Mouse (Mus musculus): ENCODE data around the gene Gimap9. TPM values are rescaled to one million over a fixed set of nuclear protein-coding genes. Genes with fewer than 3 reads are reported as not detected.
"Not testable (repeated sequence)": the region's sequence is repeated elsewhere in the genome, so short reads cannot be mapped to it uniquely, and the experiment has no call there.

The Gimap9 gene
- polyA plus RNA-seq, 1 experiment from 2014 or later = 9.8 TPM

- ATAC-seq (ENCODE audit: insufficient read depth, low FRiP score) = no peak
- H3K4me3 ChIP-seq (replicated peaks; ENCODE audit: low read length) = no peak overlapping the region
- H3K36me3 ChIP-seq (ENCODE audit: control insufficient read depth, insufficient read depth, low read length) = no peaks in the 10 kb centered on the region
- no peak overlapping the region for H3K4me2 ChIP-seq (ENCODE audit: low read depth, low read length)
- H3K4me1 ChIP-seq (ENCODE audit: control insufficient read depth, insufficient read depth, low read length) = no peaks in the 10 kb centered on the region
- H3K9me3 ChIP-seq (replicated peaks; ENCODE audit: control insufficient read depth, low read length) = no peaks in the 10 kb centered on the region
- H3K27me3 ChIP-seq (ENCODE audit: control insufficient read depth, insufficient read depth, low read length) = no peaks in the 10 kb centered on the region
- WGBS = 69% methylated on average over 4 of the region's 4 CpGs
- 0 out of 2 replicates have a peak overlapping the region, but pooled peaks have one; percentile 10 for H3K27ac ChIP-seq (ENCODE audit: low read length)
- no peak overlapping the region for H3K9ac ChIP-seq (ENCODE audit: low read length)
Measured at GRCm38 (mm10) chr6:48682271-48682670, 6.3 kb downstream of the Gimap9 start.

DNA sequence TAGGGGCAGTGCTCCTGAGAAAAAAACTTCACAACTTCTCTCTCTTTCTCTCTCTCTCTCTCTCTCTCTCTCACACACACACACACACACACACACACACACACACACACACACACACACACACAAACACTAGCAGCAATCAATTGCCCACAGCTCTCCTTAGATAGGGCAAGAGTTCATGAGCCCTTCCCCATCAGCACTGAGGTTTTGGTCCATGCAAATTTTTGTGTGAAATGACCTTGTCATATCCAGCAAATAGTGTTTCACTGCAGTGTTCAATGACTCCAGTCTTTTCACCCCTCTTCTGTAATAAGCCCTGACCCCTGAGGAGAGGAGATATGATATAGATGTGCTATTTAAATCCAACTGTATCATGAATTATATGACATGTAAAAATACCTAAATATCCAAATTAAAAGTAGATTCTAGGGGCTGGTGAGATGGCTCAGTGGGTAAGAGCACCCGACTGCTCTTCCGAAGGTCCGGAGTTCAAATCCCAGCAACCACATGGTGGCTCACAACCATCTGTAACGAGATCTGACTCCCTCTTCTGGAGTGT lies 7.4 kb downstream of the Gimap9 start:
- ATAC-seq (ENCODE audit: insufficient read depth, low FRiP score); H3K36me3 ChIP-seq (ENCODE audit: control insufficient read depth, insufficient read depth, low read length); H3K9ac ChIP-seq (ENCODE audit: low read length); H3K4me2 ChIP-seq (ENCODE audit: low read depth, low read length); H3K27ac ChIP-seq (ENCODE audit: low read length); H3K27me3 ChIP-seq (ENCODE audit: control insufficient read depth, insufficient read depth, low read length); H3K9me3 ChIP-seq (replicated peaks; ENCODE audit: control insufficient read depth, low read length); H3K4me3 ChIP-seq (replicated peaks; ENCODE audit: low read length); H3K4me1 ChIP-seq (ENCODE audit: control insufficient read depth, insufficient read depth, low read length): not testable (repeated sequence)
- 91% methylated on average over 3 of the region's 4 CpGs for WGBS

DNA sequence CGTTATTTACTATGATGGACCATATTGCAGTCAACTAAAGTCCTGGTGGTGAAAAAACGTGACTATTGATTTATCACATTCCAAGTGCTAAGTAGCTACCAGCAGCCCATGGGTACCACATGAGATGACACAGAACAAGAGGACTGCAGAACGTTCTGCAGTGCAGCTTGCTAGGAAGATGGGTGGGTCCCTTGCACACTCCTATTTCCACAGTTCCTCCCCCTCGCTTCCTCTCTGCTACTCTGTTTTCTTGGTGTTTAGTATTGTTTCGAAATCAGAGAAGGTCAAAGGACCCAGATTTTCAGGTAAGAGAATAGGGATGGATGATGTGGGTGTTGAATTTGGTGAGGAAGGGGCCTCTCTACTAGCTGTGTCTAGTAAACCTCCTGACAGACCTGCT lies 8.4 kb downstream of the Gimap9 start, which contains the start of gene Gimap4:
Gene Gimap4, plus strand, starts transcription at position 231 of the 400 bp plus-strand sequence.
- no peak within 1 kb of the TSS for H3K9ac ChIP-seq (ENCODE audit: low read length)
- H3K4me1 ChIP-seq (ENCODE audit: control insufficient read depth, insufficient read depth, low read length) = no peaks in the 10 kb centered on the region
- H3K4me2 ChIP-seq (ENCODE audit: low read depth, low read length) = no peak within 1 kb of the TSS
- H3K36me3 ChIP-seq (ENCODE audit: control insufficient read depth, insufficient read depth, low read length) = no peaks in the 10 kb centered on the region
- H3K27me3 ChIP-seq (ENCODE audit: control insufficient read depth, insufficient read depth, low read length) = no peaks in the 10 kb centered on the region
- no peaks in the 10 kb centered on the region for H3K9me3 ChIP-seq (replicated peaks; ENCODE audit: control insufficient read depth, low read length)
- H3K27ac ChIP-seq (ENCODE audit: low read length) = no peak within 1 kb of the TSS
- no peak for ATAC-seq (ENCODE audit: insufficient read depth, low FRiP score)
- no peak within 1 kb of the TSS for H3K4me3 ChIP-seq (replicated peaks; ENCODE audit: low read length)
- 64% methylated on average over 5 of the region's 5 CpGs for WGBS

GRCm38 (mm10) chr6:48684806-48685205 lies 8.9 kb downstream of the Gimap9 start:
- 50% methylated on average over 4 of the region's 4 CpGs for WGBS
- Histone ChIP-seq H3K36me3 (ENCODE audit: control insufficient read depth, insufficient read depth, low read length) (no peaks in the 10 kb centered on the region), H3K4me3 (replicated peaks; ENCODE audit: low read length) (no peak overlapping the region), H3K4me2 (ENCODE audit: low read depth, low read length) (no peak overlapping the region), H3K27me3 (ENCODE audit: control insufficient read depth, insufficient read depth, low read length) (no peaks in the 10 kb centered on the region), H3K4me1 (ENCODE audit: control insufficient read depth, insufficient read depth, low read length) (no peaks in the 10 kb centered on the region), H3K9me3 (replicated peaks; ENCODE audit: control insufficient read depth, low read length) (no peaks in the 10 kb centered on the region), H3K9ac (ENCODE audit: low read length) (no peak overlapping the region), H3K27ac (ENCODE audit: low read length) (no peak overlapping the region)
- no peak for ATAC-seq (ENCODE audit: insufficient read depth, low FRiP score)

DNA sequence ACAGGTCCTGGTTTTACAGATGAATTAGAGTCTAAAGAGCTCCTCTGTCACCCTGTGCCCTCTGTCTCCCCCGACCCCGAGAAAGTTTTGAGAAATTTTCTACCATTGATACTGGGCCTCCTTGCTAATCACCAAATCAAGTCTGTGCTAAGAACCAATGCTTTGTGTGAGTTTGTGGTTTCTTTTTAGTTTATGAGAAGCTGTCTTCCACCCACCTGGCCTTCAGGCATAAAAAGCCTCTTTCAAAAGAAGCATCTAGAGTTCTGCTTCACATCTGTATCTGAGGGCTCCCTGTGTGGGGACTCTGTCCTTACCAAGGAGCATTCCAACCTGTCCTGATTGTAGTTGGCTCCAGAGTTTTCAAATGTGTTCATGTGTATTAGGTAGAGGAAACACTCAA lies 9.3 kb downstream of the Gimap9 start:
- Histone ChIP-seq H3K4me3 (replicated peaks; ENCODE audit: low read length) (no peak overlapping the region), H3K4me2 (ENCODE audit: low read depth, low read length) (no peak overlapping the region), H3K27ac (ENCODE audit: low read length) (no peak overlapping the region), H3K36me3 (ENCODE audit: control insufficient read depth, insufficient read depth, low read length) (no peaks in the 10 kb centered on the region), H3K27me3 (ENCODE audit: control insufficient read depth, insufficient read depth, low read length) (no peaks in the 10 kb centered on the region), H3K4me1 (ENCODE audit: control insufficient read depth, insufficient read depth, low read length) (no peaks in the 10 kb centered on the region), H3K9me3 (replicated peaks; ENCODE audit: control insufficient read depth, low read length) (no peaks in the 10 kb centered on the region), H3K9ac (ENCODE audit: low read length) (no peak overlapping the region)
- WGBS = 84% methylated on average over 2 of the region's 2 CpGs
- ATAC-seq (ENCODE audit: insufficient read depth, low FRiP score) = no peak

GRCm38 (mm10) chr6:48685694-48686665 lies 10.1 kb downstream of the Gimap9 start:
- Histone ChIP-seq H3K4me2 (ENCODE audit: low read depth, low read length) (peak overlapping the region; percentile 19; the same call in 1 of the 2 replicates), H3K4me1 (ENCODE audit: control insufficient read depth, insufficient read depth, low read length) (no peaks in the 10 kb centered on the region), H3K27me3 (ENCODE audit: control insufficient read depth, insufficient read depth, low read length) (no peaks in the 10 kb centered on the region), H3K27ac (ENCODE audit: low read length) (no peak overlapping the region), H3K9me3 (replicated peaks; ENCODE audit: control insufficient read depth, low read length) (no peaks in the 10 kb centered on the region), H3K4me3 (replicated peaks; ENCODE audit: low read length) (no peak overlapping the region), H3K36me3 (ENCODE audit: control insufficient read depth, insufficient read depth, low read length) (no peaks in the 10 kb centered on the region), H3K9ac (ENCODE audit: low read length) (no peak overlapping the region)
- 79% methylated on average over 7 of the region's 7 CpGs for WGBS
- ATAC-seq (ENCODE audit: insufficient read depth, low FRiP score) = no peak

DNA sequence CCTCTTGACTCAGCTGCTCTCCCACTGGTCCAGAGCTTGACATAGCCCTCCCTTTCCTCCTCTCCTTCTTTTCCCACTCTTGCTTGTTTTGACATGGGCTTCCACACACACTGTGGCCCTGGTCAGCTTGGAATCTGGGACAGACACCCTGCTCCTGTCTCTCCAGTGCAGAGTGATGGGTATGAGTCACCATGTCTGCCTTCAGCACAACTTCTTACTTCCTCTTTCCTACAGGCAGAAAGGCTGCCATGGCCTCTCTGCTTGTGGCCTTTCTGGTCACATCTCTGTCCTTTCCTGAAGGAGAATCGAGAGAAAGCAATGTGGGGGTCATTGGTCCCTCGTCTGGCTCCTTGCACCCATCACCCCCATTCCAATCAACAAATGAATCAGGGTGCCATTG lies 11.1 kb downstream of the Gimap9 start:
- 66% methylated on average over 2 of the region's 2 CpGs for WGBS
- no peak overlapping the region for H3K27ac ChIP-seq (ENCODE audit: low read length)

DNA sequence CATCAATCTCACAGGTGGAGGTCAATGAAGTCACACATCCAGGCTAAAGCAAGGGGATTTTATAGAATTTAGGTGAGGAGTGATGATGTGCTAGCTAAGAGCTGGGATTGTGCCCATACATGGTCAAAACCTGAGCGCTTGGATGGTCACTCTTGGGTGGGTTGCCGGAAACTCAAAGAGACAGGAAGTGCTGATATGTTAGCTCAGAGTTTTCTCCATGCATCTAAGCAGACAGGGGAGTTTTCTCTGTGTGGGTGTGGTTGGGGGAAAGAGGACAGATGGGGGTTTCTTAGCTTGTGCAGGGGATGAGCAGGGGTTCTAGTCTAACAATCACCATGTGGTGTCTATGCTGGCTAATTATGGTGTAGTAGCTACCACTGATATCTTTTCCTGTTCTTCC lies 13.4 kb downstream of the Gimap9 start:
- no peaks in the 10 kb centered on the region for H3K27me3 ChIP-seq (ENCODE audit: control insufficient read depth, insufficient read depth, low read length)
- no peak overlapping the region for H3K9ac ChIP-seq (ENCODE audit: low read length)
- H3K4me2 ChIP-seq (ENCODE audit: low read depth, low read length) = no peak overlapping the region
- no peak for ATAC-seq (ENCODE audit: insufficient read depth, low FRiP score)
- H3K36me3 ChIP-seq (ENCODE audit: control insufficient read depth, insufficient read depth, low read length) = no peaks in the 10 kb centered on the region
- no peak overlapping the region for H3K4me3 ChIP-seq (replicated peaks; ENCODE audit: low read length)
- H3K9me3 ChIP-seq (replicated peaks; ENCODE audit: control insufficient read depth, low read length) = no peaks in the 10 kb centered on the region
- H3K27ac ChIP-seq (ENCODE audit: low read length) = no peak overlapping the region
- no peaks in the 10 kb centered on the region for H3K4me1 ChIP-seq (ENCODE audit: control insufficient read depth, insufficient read depth, low read length)
- 85% methylated on average over 2 of the region's 2 CpGs for WGBS

More for the DNA sequence above, 11.1 kb downstream of the Gimap9 start:
- H3K9ac ChIP-seq (ENCODE audit: low read length) = no peak overlapping the region
- H3K9me3 ChIP-seq (replicated peaks; ENCODE audit: control insufficient read depth, low read length) = no peaks in the 10 kb centered on the region
- no peak overlapping the region for H3K4me3 ChIP-seq (replicated peaks; ENCODE audit: low read length)
- ATAC-seq (ENCODE audit: insufficient read depth, low FRiP score) = no peak
- no peaks in the 10 kb centered on the region for H3K4me1 ChIP-seq (ENCODE audit: control insufficient read depth, insufficient read depth, low read length)
- H3K27me3 ChIP-seq (ENCODE audit: control insufficient read depth, insufficient read depth, low read length) = no peaks in the 10 kb centered on the region
- H3K4me2 ChIP-seq (ENCODE audit: low read depth, low read length) = no peak overlapping the region
- no peaks in the 10 kb centered on the region for H3K36me3 ChIP-seq (ENCODE audit: control insufficient read depth, insufficient read depth, low read length)

- H3K4me3 ChIP-seq (replicated peaks; ENCODE audit: low read length) = no peak overlapping the region
- no peaks in the 10 kb centered on the region for H3K36me3 ChIP-seq (ENCODE audit: control insufficient read depth, insufficient read depth, low read length)
- 82% methylated on average over 6 of the region's 6 CpGs for WGBS
- no peak overlapping the region for H3K9ac ChIP-seq (ENCODE audit: low read length)
- no peak overlapping the region for H3K4me2 ChIP-seq (ENCODE audit: low read depth, low read length)
- no peak for ATAC-seq (ENCODE audit: insufficient read depth, low FRiP score)
- no peaks in the 10 kb centered on the region; the same call in 1 of the 2 replicates for H3K9me3 ChIP-seq (replicated peaks; ENCODE audit: control insufficient read depth, low read length)
- H3K4me1 ChIP-seq (ENCODE audit: control insufficient read depth, insufficient read depth, low read length) = no peaks in the 10 kb centered on the region
- H3K27me3 ChIP-seq (ENCODE audit: control insufficient read depth, insufficient read depth, low read length) = no peaks in the 10 kb centered on the region
- no peak overlapping the region for H3K27ac ChIP-seq (ENCODE audit: low read length)
Measured at GRCm38 (mm10) chr6:48692962-48693361, 17.0 kb downstream of the Gimap9 start.
